Mouse (Mus musculus) MEL-GATA-1-ER (cell line): ENCODE data around the gene Hoxc12.

Experiments
- DNase-seq: peaks from one replicate; pipeline ENCODE4 v3.0.0-alpha.2; 2012; ENCODE audit warnings: low read depth; ENCODE audit errors: extremely low read depth

Gene Hoxc12

GRCm38 (mm10) chr15:102936279-102936972, at the start of gene Hoxc12:
TSS of gene Hoxc12 (plus strand) at chr15:102936757.
- no peak for DNase-seq

- DNase-seq = no peak
These were observed 41.4 kb upstream of the Hoxc12 start for GRCm38 (mm10) chr15:102895115-102895514.

GRCm38 (mm10) chr15:102904946-102905345, 31.6 kb upstream of the Hoxc12 start:
- DNase-seq = no peak

DNA sequence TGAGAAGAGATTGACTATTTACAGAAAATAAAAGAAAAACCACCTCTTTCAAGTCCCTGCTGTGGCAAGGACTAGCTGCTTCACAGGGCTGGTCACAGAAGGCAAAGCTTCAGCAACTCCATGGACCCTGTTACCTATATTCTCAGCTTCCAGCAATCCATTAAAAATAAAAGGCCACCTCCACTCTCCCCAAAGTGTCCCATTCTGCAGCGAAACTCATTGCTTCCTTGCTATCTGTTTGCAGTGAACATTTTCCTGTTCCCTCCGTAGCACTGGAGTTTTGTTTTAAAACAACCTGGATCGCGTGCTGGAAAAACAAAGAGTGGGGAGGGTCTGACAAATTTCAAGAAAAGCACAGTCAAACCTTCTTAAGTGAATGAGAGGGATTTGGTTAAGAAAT, 27.0 kb upstream of the Hoxc12 start:
- DNase-seq = no peak

- no peak for DNase-seq
These were observed 26.5 kb upstream of the Hoxc12 start for GRCm38 (mm10) chr15:102910038-102910437.

DNA sequence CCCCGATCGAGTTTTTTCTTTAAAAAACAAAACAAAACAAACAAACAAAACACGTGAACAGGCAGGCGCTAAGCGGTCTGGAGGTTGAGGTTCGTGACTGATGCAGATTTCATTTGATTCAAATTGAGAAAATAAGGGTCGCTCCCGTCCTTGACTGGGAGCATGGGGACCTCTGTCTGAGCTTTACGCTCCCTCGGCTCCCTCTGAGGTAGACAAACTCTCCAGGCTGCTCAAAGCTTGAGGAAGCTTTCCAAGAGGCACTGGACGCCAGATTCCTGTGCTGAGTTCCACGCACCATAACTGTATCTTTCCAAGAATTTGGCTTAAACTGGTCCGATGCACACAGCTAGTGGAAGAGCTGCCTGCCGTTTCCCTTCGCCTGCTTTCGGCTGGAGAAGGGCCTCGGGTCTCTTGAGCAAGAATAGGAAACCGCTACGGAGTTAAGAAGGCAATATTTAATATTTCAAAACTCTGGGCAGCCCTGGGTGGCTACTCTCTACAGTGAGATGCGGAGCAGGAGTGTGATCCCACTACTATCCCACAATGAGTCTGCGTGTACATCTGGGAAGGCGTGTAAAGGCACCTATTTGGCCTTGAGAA, 26.0 kb upstream of the Hoxc12 start:
- DNase-seq = no peak

DNA sequence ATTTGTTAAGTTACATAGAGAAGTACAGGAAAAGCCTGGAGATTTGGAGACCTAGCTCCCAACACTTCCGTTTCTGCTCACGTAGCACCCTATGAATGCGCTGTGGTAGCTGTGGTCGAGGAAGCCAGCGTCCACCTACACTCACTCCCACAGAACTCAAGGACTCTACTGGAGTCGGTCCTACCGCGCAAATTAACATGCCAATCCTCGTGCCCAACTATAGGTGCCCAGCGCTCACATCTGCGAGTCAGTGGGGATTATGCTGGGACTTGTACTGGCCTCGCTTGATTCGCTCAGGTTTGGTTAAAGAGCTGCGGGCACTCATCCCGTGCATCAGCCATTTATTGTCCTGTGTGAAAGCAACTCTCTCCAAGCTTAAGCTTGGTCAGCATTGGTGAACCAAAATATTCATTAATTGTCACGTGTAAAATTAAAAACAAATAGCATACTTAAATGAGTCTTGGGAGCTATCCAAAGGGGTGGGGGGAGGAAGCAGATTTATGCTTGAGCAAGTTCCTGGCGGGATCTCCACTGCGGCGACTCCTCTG, 23.4 kb upstream of the Hoxc12 start:
- DNase-seq = no peak

- DNase-seq = no peak
These were observed 18.5 kb upstream of the Hoxc12 start for GRCm38 (mm10) chr15:102917972-102918572.

DNA sequence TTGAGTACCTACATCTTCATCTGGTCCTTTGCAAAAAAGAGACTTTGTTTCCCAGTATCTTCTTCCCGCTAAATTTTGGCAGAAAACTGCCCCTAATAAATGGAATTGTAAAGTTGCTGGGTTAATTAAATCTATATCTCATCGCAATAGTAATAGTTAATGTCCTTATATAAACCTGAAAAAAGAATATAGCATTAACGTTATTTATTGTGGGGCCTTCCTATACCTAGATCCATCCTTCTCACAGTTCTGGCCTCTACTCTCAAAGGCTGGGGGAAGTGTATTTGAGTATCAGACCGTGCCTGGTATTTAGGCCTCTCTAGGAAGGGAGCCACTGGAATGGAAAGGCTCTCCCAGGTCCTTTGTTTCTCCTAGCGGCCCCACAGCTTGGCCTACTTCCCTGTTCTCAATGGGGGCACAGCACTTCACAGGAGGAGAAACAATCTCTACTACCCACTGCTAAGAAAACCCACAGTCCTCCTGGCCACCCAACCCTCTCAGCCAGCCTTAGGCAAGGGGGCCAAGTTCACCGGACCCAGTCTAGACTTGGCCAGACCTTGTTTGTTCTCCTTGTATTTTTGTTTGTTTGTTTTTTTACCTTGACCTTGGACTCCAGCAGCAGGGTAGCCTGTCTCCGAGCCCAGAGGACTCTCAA, 17.8 kb upstream of the Hoxc12 start:
- no peak for DNase-seq

- DNase-seq = no peak
These were observed 17.0 kb upstream of the Hoxc12 start for GRCm38 (mm10) chr15:102919336-102920180.

DNA sequence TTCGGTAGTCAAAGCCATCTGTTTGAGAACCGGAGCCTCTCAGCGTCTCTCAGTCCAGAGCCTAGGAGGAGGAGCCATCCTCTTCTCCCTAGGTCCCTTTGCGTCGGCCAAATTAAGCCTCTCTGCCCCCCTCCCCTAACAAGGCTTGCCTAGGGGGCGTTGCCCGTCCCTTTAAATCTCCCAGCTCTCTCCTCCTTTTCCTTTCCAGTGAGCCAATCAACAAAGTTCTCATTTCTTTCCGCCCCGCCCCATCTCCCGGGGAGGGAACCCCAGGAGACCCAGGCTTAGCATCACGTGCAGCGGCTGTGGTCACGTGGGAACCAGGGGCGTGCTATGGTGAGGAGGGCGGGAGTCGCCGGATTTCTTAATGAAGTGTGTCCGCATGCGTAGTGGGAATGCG, 15.9 kb upstream of the Hoxc12 start:
- DNase-seq = no peak

GRCm38 (mm10) chr15:102921053-102922011, 15.2 kb upstream of the Hoxc12 start, which contains the start of gene Hoxc13:
TSS of gene Hoxc13 (plus strand) at chr15:102921103.
- DNase-seq = no peak

GRCm38 (mm10) chr15:102922012-102922362, 14.6 kb upstream of the Hoxc12 start:
- no peak for DNase-seq

GRCm38 (mm10) chr15:102922636-102923500, 13.7 kb upstream of the Hoxc12 start:
- no peak for DNase-seq

DNA sequence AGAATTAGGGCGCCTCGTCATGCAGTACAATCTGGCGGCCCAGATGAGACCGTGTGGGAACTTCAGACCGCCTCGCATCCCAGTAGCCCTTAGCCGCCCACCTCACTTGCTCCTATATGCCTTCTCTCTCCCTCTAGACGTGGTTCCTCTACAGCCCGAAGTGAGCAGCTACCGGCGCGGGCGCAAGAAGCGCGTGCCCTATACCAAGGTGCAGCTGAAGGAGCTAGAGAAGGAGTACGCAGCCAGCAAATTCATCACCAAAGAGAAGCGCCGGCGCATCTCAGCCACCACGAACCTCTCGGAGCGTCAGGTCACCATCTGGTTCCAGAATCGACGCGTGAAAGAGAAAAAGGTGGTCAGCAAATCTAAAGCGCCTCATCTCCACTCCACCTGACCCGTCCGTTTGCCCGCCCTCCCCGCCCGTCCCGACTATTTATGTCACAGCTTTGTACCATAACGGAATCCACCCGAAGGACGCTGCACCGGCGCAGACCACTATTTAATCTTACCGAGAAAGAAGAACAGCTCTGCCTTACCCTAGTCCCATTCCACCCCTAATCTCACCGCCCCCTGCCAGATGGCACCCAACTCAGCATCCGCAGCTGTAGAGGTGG, 9.4 kb upstream of the Hoxc12 start:
- DNase-seq = no peak

- no peak for DNase-seq
These were observed 4.7 kb upstream of the Hoxc12 start for GRCm38 (mm10) chr15:102931706-102932358.

- DNase-seq = no peak
These were observed 2.1 kb upstream of the Hoxc12 start for GRCm38 (mm10) chr15:102934438-102934837.

DNA sequence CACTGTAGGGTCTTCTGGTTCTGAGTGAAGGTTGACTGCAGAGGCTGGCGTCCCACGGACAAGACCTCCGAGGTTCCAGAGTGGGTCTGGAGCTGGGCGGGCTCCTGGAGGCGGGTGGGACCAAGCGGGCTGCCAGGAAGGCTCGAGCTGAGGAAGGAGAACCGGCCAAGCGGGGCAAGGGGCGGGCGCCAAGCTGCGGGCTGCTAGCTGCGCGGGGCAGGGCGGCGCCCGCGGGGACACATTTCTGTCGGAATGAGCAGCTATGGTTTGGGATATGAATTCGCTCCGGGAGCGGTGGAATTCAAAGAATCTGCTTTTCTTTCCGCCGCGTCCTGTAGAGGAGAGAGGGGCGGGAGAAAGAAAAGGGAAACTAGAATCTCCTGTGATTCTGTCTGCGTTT, 1.7 kb upstream of the Hoxc12 start:
- no peak for DNase-seq
